Mouse (Mus musculus) liver, adult (tissue): ENCODE measurements around the gene 4930451I11Rik.

Experiments
- GATA4 ChIP-seq: IDR thresholded peaks from 2 replicates; pipeline ENCODE4 v1.6.1; 2014; ENCODE audit warnings: mild to moderate bottlenecking, low read length; ENCODE audit not compliant: insufficient replicate concordance

Gene 4930451I11Rik

GRCm38 (mm10) chr7:126850161-126850560 is 18.7 kb upstream of the 4930451I11Rik start:
- TF ChIP-seq GATA4, result no peak

GRCm38 (mm10) chr7:126848794-126849193 is 17.4 kb upstream of the 4930451I11Rik start:
- TF ChIP-seq GATA4, result no peak

- no peak for TF ChIP-seq GATA4
Measured at GRCm38 (mm10) chr7:126847421-126848398, 16.3 kb upstream of the 4930451I11Rik start.

GRCm38 (mm10) chr7:126847116-126847420 is 15.6 kb upstream of the 4930451I11Rik start, which contains the start of gene Doc2a:
Gene Doc2a, plus strand, starts transcription at chr7:126847416.
- no peak for TF ChIP-seq GATA4

GRCm38 (mm10) chr7:126845516-126845915 is 14.1 kb upstream of the 4930451I11Rik start:
- no peak for TF ChIP-seq GATA4

- no peak for TF ChIP-seq GATA4
Measured at GRCm38 (mm10) chr7:126843276-126843675, 11.8 kb upstream of the 4930451I11Rik start.

GRCm38 (mm10) chr7:126833294-126833693 is 1.9 kb upstream of the 4930451I11Rik start:
- no peak for TF ChIP-seq GATA4

GRCm38 (mm10) chr7:126832036-126832598 is 678 bp upstream of the 4930451I11Rik start:
- TF ChIP-seq GATA4, result no peak

- no peak for TF ChIP-seq GATA4
Measured at GRCm38 (mm10) chr7:126825952-126826351, 5.5 kb downstream of the 4930451I11Rik start.

GRCm38 (mm10) chr7:126825403-126825802 is 6.0 kb downstream of the 4930451I11Rik start:
- no peak for TF ChIP-seq GATA4

GRCm38 (mm10) chr7:126823940-126824339 is 7.5 kb downstream of the 4930451I11Rik start:
- no peak for TF ChIP-seq GATA4

GRCm38 (mm10) chr7:126823202-126823711 is 8.2 kb downstream of the 4930451I11Rik start:
- no peak for TF ChIP-seq GATA4

GRCm38 (mm10) chr7:126822741-126823140 is 8.7 kb downstream of the 4930451I11Rik start:
- TF ChIP-seq GATA4, result no peak

- no peak for TF ChIP-seq GATA4
Measured at GRCm38 (mm10) chr7:126821835-126822511, 9.5 kb downstream of the 4930451I11Rik start.

- no peak for TF ChIP-seq GATA4
Measured at GRCm38 (mm10) chr7:126818818-126819217, 12.6 kb downstream of the 4930451I11Rik start.
